Mouse (Mus musculus): ENCODE results near the gene Nop53. TPM values are rescaled to one million over a fixed set of nuclear protein-coding genes. Genes with fewer than 3 reads are reported as not detected.

The Nop53 gene
- polyA plus RNA-seq, 1 experiment from 2014 or later: 180 TPM

DNA sequence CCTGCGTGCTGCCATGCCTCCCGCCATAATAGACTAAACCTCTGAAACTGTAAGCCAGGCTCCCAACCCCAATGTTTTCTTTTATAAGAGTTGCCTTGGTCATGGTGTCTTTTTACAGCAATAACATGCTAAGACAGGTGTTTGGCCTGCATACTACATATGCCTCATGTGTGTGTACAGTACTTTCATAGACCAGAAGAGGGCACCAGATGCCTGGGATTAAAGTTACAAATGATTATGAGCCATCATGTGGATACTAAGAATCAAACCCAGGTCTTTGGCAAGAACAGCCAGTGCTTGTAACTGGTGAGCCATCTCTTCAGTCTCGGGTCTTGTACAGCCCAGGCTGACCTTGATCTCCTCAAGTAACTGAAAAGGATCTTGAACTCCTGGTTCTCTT, 23.8 kb upstream of the Nop53 start:
- H3K27me3 ChIP-seq (replicated peaks; ENCODE audit: low read depth, poor library complexity, severe bottlenecking): no peaks in the 10 kb centered on the region

DNA sequence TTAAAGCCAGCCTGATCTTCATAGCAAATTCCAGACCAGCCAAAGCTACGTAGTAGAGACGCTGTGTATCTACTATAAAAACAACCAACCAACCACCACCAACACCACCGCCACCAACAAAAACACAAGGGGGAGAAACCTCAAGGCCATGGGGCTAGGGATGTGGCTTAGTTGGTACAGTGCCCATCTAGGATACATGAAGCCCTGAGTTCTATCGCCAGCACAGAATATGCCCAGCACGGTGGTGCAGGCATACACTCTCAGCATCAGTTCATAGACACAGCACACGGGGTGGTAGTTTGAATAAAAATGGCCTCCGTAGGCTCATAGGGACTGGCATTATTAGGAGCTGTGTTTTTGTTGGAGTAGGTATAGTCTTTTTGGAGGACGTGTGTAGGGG, 22.4 kb upstream of the Nop53 start:
- whole genome bisulfite sequencing: 89% methylated on average over 8 of the region's 8 CpGs
- H3K27me3 ChIP-seq (replicated peaks; ENCODE audit: low read depth, poor library complexity, severe bottlenecking): no peaks in the 10 kb centered on the region
- peaks cover 15% of the 10 kb centered on the region for H3K4me1 ChIP-seq
- H3K4me3 ChIP-seq: no peak overlapping the region
- no peak for DNase-seq (ENCODE audit: low spot score)
- H3K36me3 ChIP-seq (replicated peaks): peaks cover 37% of the 10 kb centered on the region
- no peak overlapping the region for H3K27ac ChIP-seq (replicated peaks)
- no peaks in the 10 kb centered on the region for H3K9me3 ChIP-seq

More for the DNA sequence above, 23.8 kb upstream of the Nop53 start:
- Histone ChIP-seq H3K9me3 (no peaks in the 10 kb centered on the region), H3K27ac (replicated peaks) (no peak overlapping the region), H3K4me1 (peaks cover 6% of the 10 kb centered on the region), H3K36me3 (replicated peaks) (peaks cover 51% of the 10 kb centered on the region), H3K4me3 (no peak overlapping the region)
- WGBS: 87% methylated on average over 3 of the region's 3 CpGs
- DNase-seq (ENCODE audit: low spot score): no peak

DNA sequence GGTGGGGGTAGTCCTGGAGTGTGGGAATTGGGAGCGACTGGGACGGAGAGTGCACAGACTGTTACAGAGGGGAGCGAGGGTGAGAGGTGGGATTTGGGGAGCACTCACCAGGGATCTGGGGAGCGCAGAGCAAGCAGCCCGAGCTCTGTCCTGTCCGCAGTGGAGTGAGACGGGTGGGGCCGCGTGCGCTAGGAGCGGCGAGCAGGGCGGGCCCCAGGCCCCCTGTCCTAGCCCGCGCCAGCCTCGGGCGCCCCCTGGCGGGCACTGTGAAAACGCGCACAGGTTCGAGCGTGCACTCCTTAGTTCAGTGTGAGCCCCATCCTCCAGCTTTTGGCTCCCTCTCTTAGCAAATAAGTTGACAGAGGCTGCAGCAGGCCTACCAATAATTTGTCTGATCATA, 21.4 kb upstream of the Nop53 start, which contains the start of gene Ehd2:
TSS of gene Ehd2 (minus strand) at position 256 of the 400 bp plus-strand sequence.
- WGBS: under 1% methylated on average over 22 of the region's 22 CpGs
- peak within 1 kb of the TSS; percentile 74 for H3K27ac ChIP-seq (replicated peaks)
- 0 out of 2 replicates have a peak, but pooled peaks cover 2% of the 10 kb centered on the region for H3K9me3 ChIP-seq

DNA sequence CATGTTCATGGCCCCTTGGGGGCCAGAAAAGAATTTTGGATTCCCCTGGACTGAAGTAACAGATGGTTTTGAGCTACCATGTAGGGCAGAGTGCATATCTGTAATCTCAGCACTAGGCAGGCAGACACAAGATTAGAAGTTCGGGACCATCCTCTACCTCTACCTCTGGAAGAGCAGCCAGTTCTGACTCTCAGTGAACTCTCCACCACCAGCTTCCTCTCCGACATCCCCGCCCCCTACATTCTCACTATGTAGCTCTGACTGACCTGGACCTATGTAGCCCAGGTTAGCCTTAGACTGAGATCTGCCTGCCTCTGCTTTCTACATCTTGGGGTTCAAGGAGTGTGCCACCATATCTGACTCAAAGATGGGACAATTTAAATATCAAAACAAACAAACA, 20.6 kb upstream of the Nop53 start:
- Histone ChIP-seq H3K27ac (replicated peaks) (no peak overlapping the region), H3K27me3 (replicated peaks; ENCODE audit: low read depth, poor library complexity, severe bottlenecking) (no peaks in the 10 kb centered on the region), H3K36me3 (replicated peaks) (peaks cover 19% of the 10 kb centered on the region), H3K4me3 (peak overlapping the region; percentile 57), H3K9me3 (0 out of 2 replicates have a peak, but pooled peaks cover 4% of the 10 kb centered on the region), H3K4me1 (peaks cover 33% of the 10 kb centered on the region)
- DNase-seq (ENCODE audit: low spot score): no peak
- 83% methylated on average over 3 of the region's 3 CpGs for WGBS

More for the DNA sequence above, 21.4 kb upstream of the Nop53 start, which contains the start of gene Ehd2:
- peaks cover 27% of the 10 kb centered on the region for H3K36me3 ChIP-seq (replicated peaks)
- no peaks in the 10 kb centered on the region for H3K27me3 ChIP-seq (replicated peaks; ENCODE audit: low read depth, poor library complexity, severe bottlenecking)
- peak; percentile 83 for DNase-seq (ENCODE audit: low spot score)
- H3K4me1 ChIP-seq: peaks cover 25% of the 10 kb centered on the region
- peak within 1 kb of the TSS; percentile 57 for H3K4me3 ChIP-seq

DNA sequence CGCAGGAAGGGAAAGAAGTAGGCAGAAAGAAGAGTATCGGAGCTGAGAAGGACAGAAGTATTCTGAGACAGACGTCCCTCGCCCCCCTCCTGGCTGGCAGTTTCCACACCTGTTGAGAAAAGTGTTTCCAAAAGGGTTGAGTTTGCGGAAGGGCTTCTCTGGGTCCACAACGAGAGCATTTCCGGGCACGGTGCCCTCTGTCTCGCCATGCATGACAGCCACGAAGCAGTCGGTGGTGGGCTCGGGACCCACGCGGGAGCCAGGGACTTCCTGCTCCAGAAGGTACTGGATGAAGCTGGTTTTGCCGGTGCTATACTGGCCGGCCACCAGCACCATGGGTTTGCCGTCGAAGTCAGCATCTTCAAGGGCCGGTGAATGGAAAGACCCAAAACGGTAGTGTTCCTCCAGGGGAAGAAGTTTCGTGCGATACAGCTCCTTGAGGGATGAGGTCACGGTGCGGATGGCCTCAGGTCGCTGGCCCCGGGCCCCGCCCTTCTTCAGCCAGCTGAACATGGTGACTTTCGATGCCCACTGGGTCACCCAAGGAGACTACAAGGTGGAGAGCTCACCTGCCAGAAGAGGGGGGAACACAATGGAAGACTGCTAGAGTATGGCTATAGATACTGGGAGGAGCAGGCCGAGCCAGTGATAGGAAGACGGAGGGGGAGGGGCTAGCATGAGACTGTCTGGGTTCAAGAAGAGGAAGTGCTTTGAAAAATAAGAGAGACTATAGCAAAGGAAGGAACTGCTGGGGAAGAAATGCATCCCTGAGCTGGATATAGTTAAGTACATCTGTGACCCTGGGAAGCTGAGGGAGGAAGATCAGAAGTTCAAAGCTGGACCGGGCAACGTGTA, 18.2 kb upstream of the Nop53 start:
- peaks cover 41% of the 10 kb centered on the region for H3K4me1 ChIP-seq
- WGBS: 86% methylated on average over 32 of the region's 32 CpGs

DNA sequence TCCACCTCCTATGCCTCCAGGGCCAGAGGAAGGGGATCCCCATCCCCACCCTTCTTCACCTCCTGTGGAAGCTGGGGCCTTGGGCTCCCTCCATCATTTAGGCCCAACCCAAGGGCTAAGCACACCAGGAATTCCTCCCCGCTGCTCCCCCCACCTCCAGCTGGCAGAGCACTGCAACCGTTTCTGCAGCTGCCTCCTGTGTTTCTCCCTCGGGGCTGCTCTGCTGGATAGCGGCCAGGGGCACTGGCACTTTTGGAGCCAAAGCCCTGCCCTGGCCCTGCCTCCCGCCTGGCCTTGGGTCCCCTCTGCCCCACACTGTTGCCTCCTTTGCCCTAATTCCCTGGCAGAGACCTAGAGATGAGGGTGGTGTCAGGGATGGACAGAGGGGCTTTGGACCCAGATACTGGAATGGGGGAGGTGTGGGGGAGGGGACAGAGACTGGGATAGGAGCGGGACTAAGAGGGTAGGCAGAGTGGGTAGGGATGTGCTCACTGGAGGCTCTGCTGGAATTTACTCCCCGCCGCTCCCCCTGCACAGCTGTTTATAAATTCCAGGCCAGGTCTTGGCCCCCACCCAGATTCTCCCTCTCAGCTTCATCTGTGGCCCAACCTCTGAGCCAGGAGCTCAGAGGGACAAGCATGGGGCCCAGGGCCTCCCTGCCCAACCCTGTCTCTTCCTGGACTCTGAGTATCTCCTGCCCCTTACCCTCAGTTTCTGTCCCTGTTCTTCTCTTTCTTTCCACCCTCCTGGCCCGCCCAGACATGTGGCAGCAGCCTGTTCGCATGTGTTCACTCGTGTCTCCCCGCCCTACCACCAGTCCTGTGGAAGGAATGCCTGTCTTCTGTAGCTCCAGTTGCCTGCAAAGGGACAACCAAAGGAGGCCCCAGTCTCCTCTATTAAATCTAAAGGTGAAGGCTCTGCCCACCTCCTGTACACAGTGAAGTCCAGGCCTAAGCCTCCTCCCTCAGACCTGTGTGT, 16.7 kb upstream of the Nop53 start:
- 0 out of 2 replicates have a peak, but pooled peaks cover 4% of the 10 kb centered on the region for H3K9me3 ChIP-seq
- peak overlapping the region; percentile 33; the same call in 1 of the 2 replicates for H3K4me3 ChIP-seq
- H3K36me3 ChIP-seq (replicated peaks): 0 out of 2 replicates have a peak, but pooled peaks cover under 1% of the 10 kb centered on the region
- no peaks in the 10 kb centered on the region for H3K27me3 ChIP-seq (replicated peaks; ENCODE audit: low read depth, poor library complexity, severe bottlenecking)
- H3K27ac ChIP-seq (replicated peaks): peak overlapping the region; percentile 76
- peaks cover 41% of the 10 kb centered on the region for H3K4me1 ChIP-seq
- DNase-seq (ENCODE audit: low spot score): peak; percentile 57
- 26% methylated on average over 12 of the region's 12 CpGs for WGBS

More for the DNA sequence above, 18.2 kb upstream of the Nop53 start:
- no peaks in the 10 kb centered on the region for H3K36me3 ChIP-seq (replicated peaks)
- DNase-seq (ENCODE audit: low spot score): no peak
- 0 out of 2 replicates have a peak, but pooled peaks cover 4% of the 10 kb centered on the region for H3K9me3 ChIP-seq
- no peaks in the 10 kb centered on the region for H3K27me3 ChIP-seq (replicated peaks; ENCODE audit: low read depth, poor library complexity, severe bottlenecking)
- H3K27ac ChIP-seq (replicated peaks): peak overlapping the region; percentile 0; the same call in 1 of the 2 replicates
- H3K4me3 ChIP-seq: no peak overlapping the region

DNA sequence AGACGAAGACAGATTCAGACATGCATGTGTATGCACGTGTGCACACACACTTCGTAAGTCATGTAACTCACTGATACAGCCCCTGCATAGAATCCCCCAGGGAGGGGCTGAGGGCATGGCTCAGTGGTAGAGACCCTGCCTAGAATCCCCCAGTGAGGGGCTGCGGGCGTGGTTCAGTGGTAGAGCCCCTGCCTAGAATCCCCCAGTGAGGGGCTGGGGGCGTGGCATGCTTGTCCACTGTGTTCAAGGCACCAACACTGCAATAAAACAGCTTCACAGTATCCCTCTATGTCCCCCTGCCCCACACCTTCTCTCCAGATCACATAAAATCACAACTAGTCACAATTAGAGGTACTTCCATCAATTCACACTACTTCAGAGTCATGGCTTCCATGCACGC, 15.9 kb upstream of the Nop53 start:
- no peak for DNase-seq (ENCODE audit: low spot score)
- Histone ChIP-seq H3K36me3 (replicated peaks) (peaks cover 4% of the 10 kb centered on the region; the same call in 1 of the 2 replicates), H3K27ac (replicated peaks) (0 out of 2 replicates have a peak overlapping the region, but pooled peaks have one; percentile 76), H3K27me3 (replicated peaks; ENCODE audit: low read depth, poor library complexity, severe bottlenecking) (no peaks in the 10 kb centered on the region), H3K9me3 (0 out of 2 replicates have a peak, but pooled peaks cover 4% of the 10 kb centered on the region), H3K4me3 (peak overlapping the region; percentile 33; the same call in 1 of the 2 replicates), H3K4me1 (peaks cover 34% of the 10 kb centered on the region)
- WGBS: 88% methylated on average over 7 of the region's 7 CpGs

DNA sequence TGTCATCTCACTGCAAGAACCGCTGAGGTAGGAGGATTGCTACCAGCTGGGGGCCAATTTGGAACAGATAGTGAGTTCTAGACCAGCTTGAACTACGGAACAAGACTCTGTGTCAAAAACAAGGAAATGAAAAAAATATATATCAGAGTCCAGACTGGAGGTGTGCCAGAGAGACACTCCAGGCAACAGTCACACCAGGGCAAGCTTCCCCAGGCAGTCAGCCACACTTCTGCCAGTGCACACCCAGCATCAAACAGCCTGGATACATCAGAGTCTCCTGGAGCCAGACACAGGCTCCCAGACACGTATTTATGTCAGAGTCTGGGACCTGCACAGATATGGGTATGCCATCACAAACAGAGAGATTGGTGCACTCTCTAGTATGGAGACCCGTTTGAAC, 15.4 kb upstream of the Nop53 start:
- H3K27ac ChIP-seq (replicated peaks): no peak overlapping the region
- 0 out of 2 replicates have a peak, but pooled peaks cover 4% of the 10 kb centered on the region for H3K9me3 ChIP-seq
- WGBS: 58% methylated on average over 4 of the region's 4 CpGs
- DNase-seq (ENCODE audit: low spot score): no peak
- peaks cover 4% of the 10 kb centered on the region; the same call in 1 of the 2 replicates for H3K36me3 ChIP-seq (replicated peaks)
- peaks cover 2% of the 10 kb centered on the region; the same call in 1 of the 2 replicates for H3K27me3 ChIP-seq (replicated peaks; ENCODE audit: low read depth, poor library complexity, severe bottlenecking)
- H3K4me1 ChIP-seq: peaks cover 34% of the 10 kb centered on the region
- H3K4me3 ChIP-seq: no peak overlapping the region

DNA sequence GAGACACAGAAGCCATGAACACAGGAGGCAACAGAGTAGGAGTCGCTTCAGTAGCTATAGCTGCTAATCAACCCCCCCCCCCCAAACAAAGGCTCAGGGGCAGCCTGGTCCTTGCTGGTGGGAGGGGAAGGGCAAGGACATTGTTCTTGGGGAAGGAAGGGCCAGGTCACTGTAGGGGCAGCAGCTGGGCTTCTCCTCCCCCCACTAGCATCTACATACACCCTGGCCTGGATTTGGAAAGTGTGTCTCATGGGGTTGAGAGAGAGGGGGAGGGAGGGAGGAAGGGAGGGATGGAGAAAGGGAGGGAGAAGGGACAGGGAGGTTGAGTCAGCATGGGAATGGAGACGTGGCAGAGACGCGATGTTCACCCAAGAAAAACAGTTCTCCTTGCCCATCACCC, 14.8 kb upstream of the Nop53 start:
- Histone ChIP-seq H3K4me1 (peaks cover 34% of the 10 kb centered on the region), H3K36me3 (replicated peaks) (peaks cover 4% of the 10 kb centered on the region; the same call in 1 of the 2 replicates), H3K27ac (replicated peaks) (no peak overlapping the region), H3K4me3 (no peak overlapping the region), H3K27me3 (replicated peaks; ENCODE audit: low read depth, poor library complexity, severe bottlenecking) (peaks cover 8% of the 10 kb centered on the region), H3K9me3 (0 out of 2 replicates have a peak, but pooled peaks cover 4% of the 10 kb centered on the region)
- 52% methylated on average over 4 of the region's 4 CpGs for WGBS
- no peak for DNase-seq (ENCODE audit: low spot score)

DNA sequence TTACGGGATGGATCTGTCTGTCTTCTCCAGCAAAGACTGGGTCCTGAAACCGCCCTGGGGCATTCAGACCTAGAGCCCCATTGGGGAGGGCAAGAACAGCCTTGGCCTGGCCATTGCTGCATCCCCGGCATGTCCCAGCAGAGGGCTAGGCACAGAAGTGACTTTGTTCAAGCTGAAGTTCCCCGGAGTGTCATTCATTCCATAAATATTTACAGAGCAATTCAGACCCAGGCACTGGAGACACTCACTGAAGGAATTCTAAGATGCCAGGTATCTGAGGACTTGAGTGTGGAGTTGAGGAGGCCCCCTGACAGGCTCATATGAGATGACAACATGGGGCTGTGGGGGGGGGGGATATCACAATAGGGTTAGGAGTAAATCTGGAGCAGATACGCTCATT, 10.3 kb upstream of the Nop53 start:
- Histone ChIP-seq H3K27ac (replicated peaks) (no peak overlapping the region), H3K27me3 (replicated peaks; ENCODE audit: low read depth, poor library complexity, severe bottlenecking) (peaks cover 17% of the 10 kb centered on the region), H3K4me1 (peaks cover 16% of the 10 kb centered on the region), H3K9me3 (peaks cover 6% of the 10 kb centered on the region; the same call in 1 of the 2 replicates), H3K36me3 (replicated peaks) (peaks cover 4% of the 10 kb centered on the region; the same call in 1 of the 2 replicates), H3K4me3 (no peak overlapping the region)
- DNase-seq (ENCODE audit: low spot score): no peak
- 71% methylated on average over 5 of the region's 5 CpGs for WGBS

DNA sequence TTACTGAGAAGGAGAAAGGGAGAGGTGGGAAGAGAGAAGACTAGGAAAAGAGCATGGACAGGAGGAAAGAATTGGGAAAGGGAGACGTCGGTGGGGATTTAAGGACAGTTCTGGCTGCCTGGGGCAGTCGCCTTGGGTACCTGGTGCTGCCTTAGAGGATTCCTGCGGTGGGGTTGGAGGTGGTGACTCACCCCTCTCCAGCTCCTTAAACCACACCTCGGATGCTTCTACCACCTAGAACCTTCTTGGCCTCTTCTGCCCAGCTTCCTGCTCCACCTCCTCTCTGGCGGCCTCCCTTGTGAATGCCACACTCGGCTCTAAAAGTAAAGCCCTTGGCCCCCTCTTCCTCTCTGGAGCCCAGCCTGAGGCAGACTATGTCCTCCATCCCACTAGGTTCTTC, 9.6 kb upstream of the Nop53 start:
- Histone ChIP-seq H3K27ac (replicated peaks) (no peak overlapping the region; the same call in 1 of the 2 replicates), H3K4me1 (peaks cover 10% of the 10 kb centered on the region), H3K36me3 (replicated peaks) (peaks cover 6% of the 10 kb centered on the region), H3K4me3 (peak overlapping the region; percentile 51), H3K9me3 (peaks cover 6% of the 10 kb centered on the region; the same call in 1 of the 2 replicates), H3K27me3 (replicated peaks; ENCODE audit: low read depth, poor library complexity, severe bottlenecking) (peaks cover 17% of the 10 kb centered on the region)
- DNase-seq (ENCODE audit: low spot score): no peak
- 18% methylated on average over 7 of the region's 7 CpGs for WGBS

All from embryonic facial prominence, embryonic 10.5 days (tissue).